In the genomic region with DNA sequence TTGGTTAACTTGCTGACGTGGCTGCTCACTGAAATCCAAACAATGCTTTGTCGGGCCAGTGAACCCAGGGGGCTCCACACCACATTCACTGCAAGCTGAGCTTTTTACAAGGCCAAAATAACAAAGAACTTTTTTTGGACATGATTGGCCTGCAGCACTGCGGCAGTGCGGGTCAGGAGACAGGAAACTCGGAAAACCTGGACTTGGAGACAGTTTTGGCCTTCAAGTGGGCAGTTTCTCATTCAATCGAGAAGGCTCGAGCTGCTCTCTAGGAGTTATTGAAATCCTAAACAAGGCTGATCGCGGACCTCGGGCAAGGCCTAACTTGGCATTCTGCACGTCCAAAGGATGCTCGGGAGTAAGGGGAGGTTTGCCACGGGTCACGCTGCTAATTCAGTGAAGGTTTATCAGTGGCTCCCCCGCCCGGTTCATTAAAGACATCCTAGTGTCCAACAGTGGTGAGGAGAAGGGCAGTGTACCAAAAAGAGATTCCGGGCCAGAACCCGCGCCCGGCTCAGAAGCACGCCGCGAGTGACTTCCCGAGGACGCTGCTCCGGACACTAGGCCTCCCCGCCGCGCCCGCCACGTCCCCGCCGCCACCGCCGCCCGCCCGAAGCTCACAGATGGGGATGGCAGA, we compare ENCODE assay signal across 8 mouse cellular contexts. TPM values are rescaled to one million over a fixed set of nuclear protein-coding genes. Genes with fewer than 3 reads are reported as not detected.
A peak's percentile ranks its signal among the peaks of the same experiment; 100 is the strongest.
DNase-seq lines count a peak whose midpoint lies in the region; ATAC-seq and TF ChIP-seq lines count a peak whose summit lies in the region.

No protein-coding gene starts in this region.

- under 1% methylated on average over 37 of the region's 37 CpGs for WGBS in forebrain, embryonic 13.5 days
- under 1% methylated on average over 37 of the region's 37 CpGs for WGBS in kidney, postnatal 0 days

- peaks cover 13% of the 10 kb centered on the region for H3K4me1 ChIP-seq in forebrain, embryonic 13.5 days
- 0 out of 2 replicates have a peak, but pooled peaks cover 5% of the 10 kb centered on the region for H3K4me1 ChIP-seq in kidney, postnatal 0 days (replicated peaks; ENCODE audit: insufficient read depth, low read length)

- H3K27ac ChIP-seq in forebrain, embryonic 13.5 days = peak overlapping the region; percentile 68
- H3K27ac ChIP-seq in kidney, postnatal 0 days = peak overlapping the region; percentile 93

- H3K9me3 ChIP-seq in forebrain, embryonic 13.5 days (replicated peaks) = no peaks in the 10 kb centered on the region
- H3K9me3 ChIP-seq in kidney, postnatal 0 days (replicated peaks; ENCODE audit: low read length) = no peaks in the 10 kb centered on the region

- peak overlapping the region; percentile 91 for H3K9ac ChIP-seq in forebrain, embryonic 13.5 days
- H3K9ac ChIP-seq in kidney, postnatal 0 days (ENCODE audit: low read depth, low read length) = peak overlapping the region; percentile 89

- peak; percentile 69 for ATAC-seq in forebrain, embryonic 13.5 days
- ATAC-seq in kidney, postnatal 0 days (replicated peaks; ENCODE audit: low FRiP score, low read depth) = peak; percentile 61
- ATAC-seq in megakaryocyte, adult 5-6 weeks (ENCODE audit: poor library complexity, severe bottlenecking) = peak; percentile 66

- H3K27me3 ChIP-seq in forebrain, embryonic 13.5 days = no peaks in the 10 kb centered on the region
- H3K27me3 ChIP-seq in kidney, postnatal 0 days (ENCODE audit: insufficient read depth, low read length) = no peaks in the 10 kb centered on the region

- peaks cover 30% of the 10 kb centered on the region for H3K36me3 ChIP-seq in forebrain, embryonic 13.5 days (ENCODE audit: poor library complexity, severe bottlenecking)
- H3K36me3 ChIP-seq in kidney, postnatal 0 days (ENCODE audit: insufficient read depth, low read length) = peaks cover 20% of the 10 kb centered on the region

- H3K4me3 ChIP-seq in forebrain, embryonic 13.5 days = peak overlapping the region; percentile 82
- peak overlapping the region; percentile 69 for H3K4me3 ChIP-seq in kidney, postnatal 0 days (replicated peaks; ENCODE audit: low read depth, low read length)

- peak; percentile 18 for DNase-seq in adrenal gland, adult 8-10 months
- DNase-seq in adrenal gland, postnatal 25 days = no peak
- DNase-seq in spleen, adult 12 weeks (ENCODE audit: low spot score) = peak; percentile 17
- DNase-seq in spleen, postnatal 10 days (ENCODE audit: low spot score in 2 of 2) = no peak
- DNase-seq in kidney, postnatal 0 days (ENCODE audit: low spot score) = peak; percentile 78
- DNase-seq in thymus, postnatal 36 days = peak; percentile 4 to 10

- H3K4me2 ChIP-seq in forebrain, embryonic 13.5 days = peak overlapping the region; percentile 80
- peak overlapping the region; percentile 77 for H3K4me2 ChIP-seq in kidney, postnatal 0 days (ENCODE audit: low read length)

- peak; percentile 39; the same call in 1 of the 2 replicates for TF ChIP-seq CTCF in kidney, postnatal 0 days (IDR thresholded peaks at IDR 0.05; ENCODE audit: low read depth)

RNA-seq across cellular contexts. Expression of a gene that starts 0.5 kb away (rescaled TPM):
- total RNA-seq in adrenal gland, adult 8-10 months (2022) = 100 to 1,000 TPM; 185 to 212 (median 197) TPM
- 146 and 165 TPM in 2 replicates for total RNA-seq in adrenal gland, postnatal 25 days (2021)
- 161 and 175 TPM in 2 replicates for polyA plus RNA-seq in forebrain, embryonic 13.5 days (2015; fragmentation: Nextera tagmentation; extraction: Ambion mirVana)
- polyA plus RNA-seq in kidney, postnatal 0 days (2015; fragmentation: Nextera tagmentation; extraction: Ambion mirVana) = 255 and 275 TPM in 2 replicates
- total RNA-seq in megakaryocyte, adult 5-6 weeks (2015) = 220 and 234 TPM in 2 replicates
- 214 and 228 TPM in 2 replicates for total RNA-seq in megakaryocyte, adult 5-6 weeks (2017)

Comparison
In these comparisons a context has a peak if more than half of its experiments do, and no peak if none do; other contexts are left out.
1. DNase-seq: peak in adrenal gland, adult 8-10 months (single experiment), spleen, adult 12 weeks (single experiment), kidney, postnatal 0 days (single experiment) and thymus, postnatal 36 days (2 of 2); none in adrenal gland, postnatal 25 days (single experiment) and spleen, postnatal 10 days (0 of 2).
2. Peak in every context shown above with its lines, with median percentiles within 50 percentile points of each other: ATAC-seq.